ENCODE assay signal across 8 mouse cellular contexts in the genomic region with DNA sequence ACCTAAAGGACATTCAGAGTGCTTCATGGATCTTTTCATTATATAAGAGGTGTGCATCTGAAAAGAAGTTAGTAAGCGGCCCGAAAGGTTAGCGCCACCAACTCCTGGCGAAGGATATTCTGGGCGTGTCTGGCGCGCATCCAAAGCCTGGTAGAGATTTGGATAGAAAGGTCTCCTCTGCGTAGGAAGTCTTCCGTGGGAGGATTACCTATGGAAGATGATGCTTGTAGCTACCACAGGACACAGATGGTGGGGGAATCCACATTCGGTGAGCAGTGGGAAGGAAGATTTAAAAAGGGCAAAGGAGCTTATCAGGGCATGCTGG. TPM values are rescaled to one million over a fixed set of nuclear protein-coding genes. Genes with fewer than 3 reads are reported as not detected.
DNase-seq lines count a peak whose midpoint lies in the region; ATAC-seq and TF ChIP-seq lines count a peak whose summit lies in the region.

No protein-coding gene starts in this region.

- peak; percentile 21 for DNase-seq in kidney, adult 11 months
- no peak for DNase-seq in kidney, adult 18-20 months
- DNase-seq in NIH3T3 (ENCODE audit: low read depth) = peak; percentile 36
- DNase-seq in midbrain, embryonic 11.5 days (ENCODE audit: low spot score, missing footprints) = no peak
- DNase-seq in thymus, adult 18-20 months = no peak
- DNase-seq in gastrocnemius, postnatal 36 days = no peak

- peak overlapping the region; percentile 75 for H3K4me2 ChIP-seq in intestine, postnatal 0 days (replicated peaks; ENCODE audit: low read depth)
- peak overlapping the region; percentile 80 for H3K4me2 ChIP-seq in midbrain, embryonic 11.5 days

- peak; percentile 57 for ATAC-seq in erythroid progenitor cell, adult 5-6 weeks (replicated peaks; ENCODE audit: low FRiP score, poor library complexity, severe bottlenecking)
- no peak for ATAC-seq in intestine, postnatal 0 days
- ATAC-seq in midbrain, embryonic 11.5 days (ENCODE audit: low FRiP score) = no peak

- no peaks in the 10 kb centered on the region for H3K27me3 ChIP-seq in intestine, postnatal 0 days (replicated peaks; ENCODE audit: control insufficient read depth, insufficient read depth, low read length)
- H3K27me3 ChIP-seq in midbrain, embryonic 11.5 days (ENCODE audit: control insufficient read depth, insufficient read depth, low read length) = no peaks in the 10 kb centered on the region

- H3K27ac ChIP-seq in intestine, postnatal 0 days (ENCODE audit: low read depth, low read length) = no peak overlapping the region
- H3K27ac ChIP-seq in midbrain, embryonic 11.5 days (ENCODE audit: low read depth, low read length) = no peak overlapping the region

- WGBS in intestine, postnatal 0 days = 3% methylated on average over 10 of the region's 10 CpGs
- WGBS in midbrain, embryonic 11.5 days = 5% methylated on average over 10 of the region's 10 CpGs

- peak overlapping the region; percentile 37 for H3K9ac ChIP-seq in intestine, postnatal 0 days (ENCODE audit: low read depth, low read length)
- peak overlapping the region; percentile 67 for H3K9ac ChIP-seq in midbrain, embryonic 11.5 days (ENCODE audit: low read length)

- peak overlapping the region; percentile 58 for H3K4me3 ChIP-seq in intestine, postnatal 0 days (ENCODE audit: low read depth, low read length)
- peak overlapping the region; percentile 74 for H3K4me3 ChIP-seq in midbrain, embryonic 11.5 days (ENCODE audit: low read depth, low read length)

- intact Hi-C loops in gastrocnemius, postnatal 36 days (cut with DNase I) = no loop called here

- H3K4me1 ChIP-seq in intestine, postnatal 0 days (replicated peaks; ENCODE audit: control insufficient read depth, insufficient read depth, low read length) = peaks cover 5% of the 10 kb centered on the region; the same call in 1 of the 2 replicates
- H3K4me1 ChIP-seq in midbrain, embryonic 11.5 days (ENCODE audit: control insufficient read depth, insufficient read depth, low read length) = peaks cover 10% of the 10 kb centered on the region

- no peaks in the 10 kb centered on the region for H3K9me3 ChIP-seq in intestine, postnatal 0 days (ENCODE audit: control insufficient read depth)
- no peaks in the 10 kb centered on the region for H3K9me3 ChIP-seq in midbrain, embryonic 11.5 days (ENCODE audit: control insufficient read depth, low read length)

- peaks cover 3% of the 10 kb centered on the region; the same call in 1 of the 2 replicates for H3K36me3 ChIP-seq in intestine, postnatal 0 days (ENCODE audit: control insufficient read depth, insufficient read depth)
- no peaks in the 10 kb centered on the region for H3K36me3 ChIP-seq in midbrain, embryonic 11.5 days (ENCODE audit: control insufficient read depth, insufficient read depth, low read length)

- no peak for TF ChIP-seq CTCF in intestine, postnatal 0 days (IDR thresholded peaks at IDR 0.05; ENCODE audit: low read depth)

RNA-seq across cellular contexts. Expression of a gene that starts 0.6 kb away (rescaled TPM):
- 27.2 and 36.0 TPM in 2 replicates for total RNA-seq in erythroid progenitor cell, adult 5-6 weeks (2015; ENCODE audit: low replicate concordance)
- total RNA-seq in erythroid progenitor cell, adult 5-6 weeks (2017; ENCODE audit: low replicate concordance) = 49.9 and 78.3 TPM in 2 replicates
- 7.6 and 8.9 TPM in 2 replicates for polyA plus RNA-seq in intestine, postnatal 0 days (2015; fragmentation: Nextera tagmentation; extraction: Ambion mirVana)
- 32.6 and 35.3 TPM in 2 replicates for polyA plus RNA-seq in midbrain, embryonic 11.5 days (2014; fragmentation: Nextera tagmentation; extraction: Ambion mirVana)
- under 1 TPM; 0.26 to 0.62 TPM for total RNA-seq in gastrocnemius, postnatal 36 days (2021)

Comparison
In these comparisons a context has a peak if more than half of its experiments do, and no peak if none do; other contexts are left out.
1. DNase-seq: peak in kidney, adult 11 months (single experiment) and NIH3T3 (single experiment); none in kidney, adult 18-20 months (single experiment), midbrain, embryonic 11.5 days (single experiment), thymus, adult 18-20 months (0 of 2) and gastrocnemius, postnatal 36 days (0 of 2).
2. RNA of a gene that starts 0.6 kb away (total RNA-seq): 27.2 to 78.3 TPM in erythroid progenitor cell, adult 5-6 weeks; 0.26 to 0.62 TPM in gastrocnemius, postnatal 36 days; every median in the first group is over 10 times any median in the second.